In genomic region chr17:77961296-77961695, GRCm38 (mm10) we compare ENCODE assay signal across 15 mouse cellular contexts.
"Had no signal": no experiment of that assay in that cellular context is flagged by ENCODE, and none has a peak within 500 bp of the region (broad histone marks: within the 10 kb centered on the region; RNA-seq: fewer than 3 reads in every experiment).

No protein-coding gene starts in this region.

- DNase-seq: cerebellum, adult 9-10 months; cerebellum, adult 9-11 months; cerebellum, postnatal 10 days; cerebellum, postnatal 25 days; cerebellum, postnatal 36 days; embryo, embryonic 11 days; forebrain, postnatal 0 days; gastrocnemius, adult 2 months; gastrocnemius, postnatal 10 days; gastrocnemius, postnatal 14 days; gastrocnemius, postnatal 25 days; gastrocnemius, postnatal 36 days; heart, adult 11 months; heart, adult 18-20 months; heart, adult 2 months had no signal
